Mouse (Mus musculus): ENCODE data around the gene Banf2. TPM values are rescaled to one million over a fixed set of nuclear protein-coding genes. Genes with fewer than 3 reads are reported as not detected.

The Banf2 gene
- not detected in 2 replicates for polyA plus RNA-seq (2015; fragmentation: Nextera tagmentation; extraction: Ambion mirVana)

DNA sequence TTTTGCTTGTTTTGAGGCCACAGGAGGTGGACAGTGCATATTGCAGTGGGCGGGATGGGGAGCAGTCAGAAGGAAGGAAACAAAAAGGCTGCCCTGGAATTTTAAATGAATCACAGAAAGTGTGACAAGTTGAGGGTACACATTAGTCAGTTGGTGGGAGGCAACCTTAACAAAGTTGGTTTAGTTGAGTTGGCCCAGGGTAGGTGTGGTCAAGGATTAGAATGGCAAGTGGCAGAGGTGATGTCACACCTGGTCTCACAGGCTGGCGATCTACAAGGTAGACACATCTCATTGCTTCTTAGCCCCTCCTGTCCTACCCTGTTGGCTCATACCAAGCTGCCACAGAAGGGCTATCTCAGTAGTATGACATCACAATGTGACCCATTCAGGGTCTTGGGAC is at the start of gene Banf2:
Banf2 (plus strand) TSS at position 396 of the 400 bp plus-strand sequence.
- no peaks in the 10 kb centered on the region for H3K36me3 ChIP-seq
- no peak within 1 kb of the TSS for H3K27ac ChIP-seq
- H3K27me3 ChIP-seq, result no peaks in the 10 kb centered on the region
- no peak for ATAC-seq (replicated peaks; ENCODE audit: low FRiP score)
- no peaks in the 10 kb centered on the region for H3K9me3 ChIP-seq (replicated peaks)
- H3K4me3 ChIP-seq (replicated peaks), result no peak within 1 kb of the TSS
- H3K9ac ChIP-seq, result no peak within 1 kb of the TSS
- no peak within 1 kb of the TSS for H3K4me2 ChIP-seq
- 86% methylated on average over 2 of the region's 2 CpGs for WGBS
- H3K4me1 ChIP-seq, result no peaks in the 10 kb centered on the region

DNA sequence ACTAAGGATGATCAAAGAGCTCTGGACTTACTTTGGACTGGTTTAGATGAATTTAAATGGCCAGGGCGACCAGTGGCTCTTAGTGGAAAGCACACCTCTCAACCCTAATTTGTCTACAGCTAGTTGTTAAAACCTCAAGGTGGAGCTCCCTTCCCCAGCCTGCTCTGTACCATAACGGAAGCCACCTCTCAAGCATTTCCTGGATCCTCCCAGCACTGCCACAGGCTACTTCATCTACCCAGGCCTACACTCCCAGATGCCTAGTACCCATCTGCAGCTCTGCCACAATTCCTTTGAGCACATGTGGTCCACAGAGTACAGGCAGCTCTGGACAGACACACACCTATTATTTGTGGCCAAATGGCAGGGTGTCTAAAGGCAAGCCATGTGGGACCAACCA is 49.4 kb upstream of the Banf2 start:
- 54% methylated on average over 2 of the region's 2 CpGs for WGBS
- H3K36me3 ChIP-seq, result peaks cover 81% of the 10 kb centered on the region

GRCm38 (mm10) chr2:143987485-143987884 is 45.4 kb upstream of the Banf2 start:
- no peak overlapping the region for H3K27ac ChIP-seq
- H3K36me3 ChIP-seq, result peaks cover 57% of the 10 kb centered on the region
- H3K27me3 ChIP-seq, result no peaks in the 10 kb centered on the region
- H3K4me3 ChIP-seq (replicated peaks), result no peak overlapping the region
- no peak for ATAC-seq (replicated peaks; ENCODE audit: low FRiP score)
- H3K4me2 ChIP-seq, result no peak overlapping the region
- H3K9me3 ChIP-seq (replicated peaks), result no peaks in the 10 kb centered on the region
- WGBS, result 65% methylated on average over 2 of the region's 2 CpGs
- H3K4me1 ChIP-seq, result peaks cover 18% of the 10 kb centered on the region
- H3K9ac ChIP-seq, result no peak overlapping the region

More for the DNA sequence above, 49.4 kb upstream of the Banf2 start:
- H3K4me2 ChIP-seq, result no peak overlapping the region
- H3K9me3 ChIP-seq (replicated peaks), result no peaks in the 10 kb centered on the region
- H3K27ac ChIP-seq, result no peak overlapping the region
- H3K9ac ChIP-seq, result no peak overlapping the region
- H3K4me3 ChIP-seq (replicated peaks), result no peak overlapping the region
- H3K27me3 ChIP-seq, result no peaks in the 10 kb centered on the region
- no peak for ATAC-seq (replicated peaks; ENCODE audit: low FRiP score)
- no peaks in the 10 kb centered on the region for H3K4me1 ChIP-seq

GRCm38 (mm10) chr2:143988016-143988415 is 44.8 kb upstream of the Banf2 start:
- H3K27ac ChIP-seq, result no peak overlapping the region
- H3K36me3 ChIP-seq, result peaks cover 54% of the 10 kb centered on the region
- H3K9me3 ChIP-seq (replicated peaks), result no peaks in the 10 kb centered on the region
- H3K4me2 ChIP-seq, result no peak overlapping the region
- ATAC-seq (replicated peaks; ENCODE audit: low FRiP score), result no peak
- no peaks in the 10 kb centered on the region for H3K27me3 ChIP-seq
- no peak overlapping the region for H3K9ac ChIP-seq
- H3K4me3 ChIP-seq (replicated peaks), result no peak overlapping the region
- 88% methylated on average over 3 of the region's 3 CpGs for whole genome bisulfite sequencing
- peaks cover 19% of the 10 kb centered on the region for H3K4me1 ChIP-seq

DNA sequence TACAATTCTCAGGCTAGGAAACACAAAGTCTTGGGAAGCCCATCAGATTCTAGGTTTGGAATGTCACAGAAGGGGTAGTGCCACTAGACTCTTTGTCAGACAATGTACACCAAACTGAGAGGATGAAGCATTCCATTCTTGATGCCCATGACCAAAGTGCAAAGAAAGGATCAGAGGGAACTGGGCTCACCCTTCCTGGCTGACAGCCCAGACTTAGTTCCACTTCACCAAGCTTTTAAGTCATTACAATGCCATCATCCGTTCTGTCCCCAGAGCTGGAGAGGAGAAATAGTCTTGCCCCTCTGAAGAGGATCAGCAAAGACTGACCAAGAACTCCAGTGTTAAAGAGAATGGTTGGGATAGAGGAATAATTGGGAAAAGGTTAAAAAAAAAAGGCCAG is 41.9 kb upstream of the Banf2 start:
- Histone ChIP-seq H3K4me1 (peaks cover 23% of the 10 kb centered on the region), H3K4me2 (no peak overlapping the region)
- 23% methylated on average over 1 of the region's 1 CpGs for WGBS

GRCm38 (mm10) chr2:143991964-143992672 is 40.7 kb upstream of the Banf2 start:
- no peak overlapping the region for H3K4me3 ChIP-seq (replicated peaks)
- H3K4me2 ChIP-seq, result no peak overlapping the region
- no peaks in the 10 kb centered on the region for H3K9me3 ChIP-seq (replicated peaks)
- 89% methylated on average over 7 of the region's 7 CpGs for WGBS
- no peak overlapping the region for H3K27ac ChIP-seq
- peaks cover 23% of the 10 kb centered on the region for H3K4me1 ChIP-seq
- ATAC-seq (replicated peaks; ENCODE audit: low FRiP score), result no peak
- no peaks in the 10 kb centered on the region for H3K27me3 ChIP-seq
- no peak overlapping the region for H3K9ac ChIP-seq
- peaks cover 17% of the 10 kb centered on the region for H3K36me3 ChIP-seq

More for the DNA sequence above, 41.9 kb upstream of the Banf2 start:
- Histone ChIP-seq H3K9me3 (replicated peaks) (no peaks in the 10 kb centered on the region), H3K27me3 (no peaks in the 10 kb centered on the region), H3K4me3 (replicated peaks) (no peak overlapping the region), H3K36me3 (peaks cover 26% of the 10 kb centered on the region), H3K9ac (no peak overlapping the region), H3K27ac (peak overlapping the region; percentile 55; the same call in 1 of the 2 replicates)
- peak; percentile 49; the same call in 1 of the 2 replicates for ATAC-seq (replicated peaks; ENCODE audit: low FRiP score)

DNA sequence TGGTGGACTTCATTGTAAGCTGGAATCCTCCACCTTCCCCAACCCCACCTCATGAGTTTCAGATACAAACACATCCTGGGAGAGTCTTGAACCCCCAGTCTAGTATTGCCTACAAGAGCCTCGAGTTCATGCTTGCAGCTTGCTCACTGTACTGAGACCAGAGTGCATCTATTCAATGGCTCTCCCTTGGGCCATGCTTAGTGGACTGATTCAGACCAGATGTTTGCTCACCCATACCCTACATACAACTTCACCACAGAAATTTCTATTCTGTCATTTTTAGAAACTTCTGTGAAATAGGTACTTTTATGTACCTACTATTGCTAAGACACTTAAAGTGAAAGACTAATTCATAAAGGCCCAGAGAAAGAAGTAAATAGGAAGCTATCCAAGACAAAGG is 39.9 kb upstream of the Banf2 start:
- no peaks in the 10 kb centered on the region for H3K27me3 ChIP-seq
- H3K36me3 ChIP-seq, result peaks cover 8% of the 10 kb centered on the region
- H3K9ac ChIP-seq, result no peak overlapping the region
- H3K27ac ChIP-seq, result no peak overlapping the region
- H3K9me3 ChIP-seq (replicated peaks), result no peaks in the 10 kb centered on the region
- peaks cover 23% of the 10 kb centered on the region for H3K4me1 ChIP-seq
- WGBS, result 76% methylated on average over 1 of the region's 1 CpGs
- H3K4me3 ChIP-seq (replicated peaks), result no peak overlapping the region
- ATAC-seq (replicated peaks; ENCODE audit: low FRiP score), result no peak
- no peak overlapping the region for H3K4me2 ChIP-seq

- ATAC-seq (replicated peaks; ENCODE audit: low FRiP score), result no peak
- no peak overlapping the region for H3K4me3 ChIP-seq (replicated peaks)
- H3K4me2 ChIP-seq, result no peak overlapping the region
- H3K27me3 ChIP-seq, result no peaks in the 10 kb centered on the region
- 0 out of 2 replicates have a peak, but pooled peaks cover 11% of the 10 kb centered on the region for H3K36me3 ChIP-seq
- 79% methylated on average over 5 of the region's 5 CpGs for WGBS
- no peak overlapping the region for H3K9ac ChIP-seq
- H3K9me3 ChIP-seq (replicated peaks), result no peaks in the 10 kb centered on the region
- peaks cover 49% of the 10 kb centered on the region for H3K4me1 ChIP-seq
- no peak overlapping the region for H3K27ac ChIP-seq
Observed at GRCm38 (mm10) chr2:144002229-144002984, 30.5 kb upstream of the Banf2 start.

GRCm38 (mm10) chr2:144003544-144003943 is 29.3 kb upstream of the Banf2 start:
- Histone ChIP-seq H3K27ac (no peak overlapping the region), H3K36me3 (0 out of 2 replicates have a peak, but pooled peaks cover 13% of the 10 kb centered on the region), H3K4me1 (peaks cover 58% of the 10 kb centered on the region), H3K4me3 (replicated peaks) (no peak overlapping the region), H3K27me3 (no peaks in the 10 kb centered on the region), H3K9me3 (replicated peaks) (no peaks in the 10 kb centered on the region), H3K9ac (no peak overlapping the region), H3K4me2 (no peak overlapping the region)
- WGBS, result 68% methylated on average over 2 of the region's 2 CpGs
- ATAC-seq (replicated peaks; ENCODE audit: low FRiP score), result no peak

DNA sequence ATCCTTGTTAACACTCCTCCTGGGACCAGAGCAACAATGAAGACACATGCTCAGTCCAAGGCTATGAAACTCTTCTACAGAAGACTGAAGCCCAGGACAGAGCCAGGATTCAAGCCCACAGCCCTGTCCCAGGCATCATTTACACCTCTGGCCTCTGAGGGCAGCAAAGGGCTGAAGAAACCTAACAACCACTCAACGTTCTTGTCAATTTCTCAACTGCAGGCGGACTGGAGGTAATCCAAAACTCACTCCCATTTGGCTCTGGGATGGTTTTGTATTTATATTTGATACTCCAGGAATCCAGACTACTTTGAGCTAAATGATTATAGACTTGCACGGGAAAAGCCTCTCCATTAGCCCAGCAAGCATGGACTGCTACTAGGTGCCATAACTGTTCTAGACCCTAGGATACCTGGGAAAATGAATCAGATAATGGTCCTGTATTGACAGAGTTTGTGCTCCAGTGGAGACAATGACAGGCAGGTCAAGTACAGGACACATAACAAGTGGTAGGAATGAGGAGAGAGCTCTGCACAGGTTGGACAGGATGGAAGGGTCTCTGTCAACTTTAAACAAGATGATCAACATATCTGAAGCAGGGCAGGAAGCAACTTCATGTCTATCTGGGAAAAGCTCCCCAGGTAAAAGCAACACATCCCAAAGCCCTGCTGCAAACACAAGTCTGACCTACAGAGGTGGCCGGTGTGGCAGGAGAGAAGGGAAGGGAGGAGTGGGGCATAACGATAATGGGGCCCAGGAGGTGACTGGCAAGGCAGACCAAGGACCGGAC is 27.5 kb upstream of the Banf2 start:
- Histone ChIP-seq H3K9me3 (replicated peaks) (no peaks in the 10 kb centered on the region), H3K27me3 (no peaks in the 10 kb centered on the region), H3K4me3 (replicated peaks) (no peak overlapping the region), H3K4me2 (no peak overlapping the region), H3K27ac (peak overlapping the region; percentile 10; the same call in 1 of the 2 replicates), H3K4me1 (peaks cover 71% of the 10 kb centered on the region), H3K36me3 (0 out of 2 replicates have a peak, but pooled peaks cover 13% of the 10 kb centered on the region), H3K9ac (no peak overlapping the region)
- no peak for ATAC-seq (replicated peaks; ENCODE audit: low FRiP score)
- WGBS, result 58% methylated on average over 6 of the region's 6 CpGs

DNA sequence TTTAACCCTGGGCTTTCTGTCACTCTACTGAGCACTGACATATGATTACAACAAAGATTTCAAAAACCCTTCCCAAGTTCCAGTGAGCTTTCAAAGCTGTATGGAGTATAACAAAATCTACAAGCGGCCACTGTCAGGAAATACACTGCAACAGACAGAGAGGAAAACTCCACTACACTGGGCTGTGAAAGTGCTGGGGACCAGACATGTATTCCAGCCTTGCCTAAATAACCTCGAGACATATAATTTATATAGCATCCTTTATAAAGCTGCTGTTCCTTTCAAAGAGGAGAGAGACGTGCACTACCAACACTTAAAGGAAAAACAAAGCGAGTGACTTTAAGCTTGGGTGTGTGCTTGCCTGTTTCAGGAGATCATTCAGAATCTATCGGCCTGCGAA is 26.2 kb upstream of the Banf2 start:
- no peak overlapping the region for H3K4me2 ChIP-seq

More for the DNA sequence above, 26.2 kb upstream of the Banf2 start:
- Histone ChIP-seq H3K4me3 (replicated peaks) (no peak overlapping the region), H3K9me3 (replicated peaks) (no peaks in the 10 kb centered on the region), H3K4me1 (peaks cover 71% of the 10 kb centered on the region), H3K9ac (no peak overlapping the region), H3K27me3 (no peaks in the 10 kb centered on the region), H3K36me3 (0 out of 2 replicates have a peak, but pooled peaks cover 13% of the 10 kb centered on the region), H3K27ac (no peak overlapping the region)
- 76% methylated on average over 6 of the region's 6 CpGs for WGBS
- ATAC-seq (replicated peaks; ENCODE audit: low FRiP score), result no peak

Measured in kidney, embryonic 15.5 days (tissue).